Mouse (Mus musculus) lung, embryonic 14.5 days (tissue): ENCODE measurements around the gene 4632433K11Rik. TPM values are rescaled to one million over a fixed set of nuclear protein-coding genes. Genes with fewer than 3 reads are reported as not detected.

Experiments
- ATAC-seq: fragments of 200-750 bp; cut with Nextera tagmentation; 2 replicates; pipeline ENCODE4 v1.8.0; 2017; ENCODE audit warnings: mild to moderate bottlenecking, moderate TSS enrichment, moderate library complexity; ENCODE audit not compliant: insufficient read depth
- DNase-seq: peaks from one replicate; pipeline ENCODE4 v3.0.0-alpha.2; 2015
- H3K27ac ChIP-seq: fragments of 300-500 bp; sonication (generic); 2 replicates; pipeline ENCODE4 v1.5.1; 2014; ENCODE audit warnings: low read depth, mild to moderate bottlenecking, moderate library complexity
- H3K27me3 ChIP-seq: fragments of 300-500 bp; sonication (generic); 2 replicates; pipeline ENCODE4 v1.6.1; 2014; ENCODE audit warnings: low read length, control low read depth; ENCODE audit not compliant: insufficient read depth
- H3K36me3 ChIP-seq: fragments of 300-500 bp; sonication (generic); 2 replicates; pipeline ENCODE4 v1.6.1; 2014; ENCODE audit warnings: control low read depth; ENCODE audit not compliant: insufficient read depth
- H3K4me1 ChIP-seq: fragments of 300-500 bp; sonication (generic); 2 replicates; pipeline ENCODE4 v1.6.1; 2014; ENCODE audit warnings: antibody characterized with exemption, control low read depth; ENCODE audit not compliant: insufficient read depth
- H3K4me2 ChIP-seq: fragments of 300-500 bp; sonication (generic); 2 replicates; pipeline ENCODE4 v1.6.1; 2014; ENCODE audit warnings: mild to moderate bottlenecking
- H3K4me3 ChIP-seq: fragments of 300-500 bp; sonication (generic); 2 replicates; pipeline ENCODE4 v1.5.1; 2014; ENCODE audit warnings: low read depth, low read length
- H3K9ac ChIP-seq: fragments of 300-500 bp; sonication (generic); 2 replicates; pipeline ENCODE4 v1.6.1; 2014
- H3K9me3 ChIP-seq: fragments of 300-500 bp; sonication (generic); 2 replicates; pipeline ENCODE4 v1.6.1; 2016; ENCODE audit warnings: low read depth, low read length, control low read depth
- CTCF ChIP-seq: IDR thresholded peaks from 2 replicates; pipeline ENCODE4 v1.5.1; 2016; ENCODE audit warnings: antibody characterized with exemption, low read depth
- WGBS: fragments of 180-500 bp; shearing (Covaris S2); extraction: QIAGEN DNeasy Blood & Tissue Kit; methylation state at CpG from one replicate; pipeline ENCODE4 v1.1.7; 2014; 5-methylcytosine and 5-hydroxymethylcytosine counted together
- polyA plus RNA-seq: library from polyadenylated mRNA; unstranded; fragments of >200 nt; fragmentation: Nextera tagmentation; extraction: Ambion mirVana; gene quantifications from 2 replicates; pipeline ENCODE4 v1.2.1, GENCODE M21; 2014

The 4632433K11Rik gene
- polyA plus RNA-seq, 1 experiment from 2014 or later = not detected

GRCm38 (mm10) chr7:5080010-5080751, 46.3 kb downstream of the 4632433K11Rik start, which contains the start of gene Epn1:
Gene Epn1, plus strand, starts transcription at chr7:5080235.
- Histone ChIP-seq H3K9me3 (no peaks in the 10 kb centered on the region), H3K9ac (peak within 1 kb of the TSS; percentile 95), H3K4me1 (no peaks in the 10 kb centered on the region), H3K4me3 (peak within 1 kb of the TSS; percentile 98), H3K27me3 (no peaks in the 10 kb centered on the region), H3K27ac (peak within 1 kb of the TSS; percentile 95), H3K4me2 (peak within 1 kb of the TSS; percentile 87), H3K36me3 (peaks cover 62% of the 10 kb centered on the region)
- peak; percentile 98 for ATAC-seq
- TF ChIP-seq CTCF = no peak
- peak; percentile 99 for DNase-seq
- WGBS = under 1% methylated on average over 81 of the region's 81 CpGs

- no peaks in the 10 kb centered on the region for H3K9me3 ChIP-seq
- TF ChIP-seq CTCF = no peak
- peak overlapping the region; percentile 95 for H3K9ac ChIP-seq
- H3K36me3 ChIP-seq = peaks cover 63% of the 10 kb centered on the region
- peak overlapping the region; percentile 98 for H3K4me3 ChIP-seq
- H3K27me3 ChIP-seq = no peaks in the 10 kb centered on the region
- DNase-seq (no peak), ATAC-seq (no peak)
- no peaks in the 10 kb centered on the region for H3K4me1 ChIP-seq
- peak overlapping the region; percentile 87 for H3K4me2 ChIP-seq
- peak overlapping the region; percentile 95 for H3K27ac ChIP-seq
- 12% methylated on average over 6 of the region's 6 CpGs for WGBS
Measured at GRCm38 (mm10) chr7:5080815-5081214, 46.9 kb downstream of the 4632433K11Rik start.

- TF ChIP-seq CTCF = no peak
- 62% methylated on average over 6 of the region's 6 CpGs for WGBS
- peak overlapping the region; percentile 95 for H3K9ac ChIP-seq
- no peaks in the 10 kb centered on the region for H3K27me3 ChIP-seq
- no peak for DNase-seq
- H3K27ac ChIP-seq = peak overlapping the region; percentile 95; the same call in 1 of the 2 replicates
- peaks cover 64% of the 10 kb centered on the region for H3K36me3 ChIP-seq
- H3K4me3 ChIP-seq = peak overlapping the region; percentile 98
- H3K4me2 ChIP-seq = peak overlapping the region; percentile 87
- no peaks in the 10 kb centered on the region for H3K4me1 ChIP-seq
- no peaks in the 10 kb centered on the region for H3K9me3 ChIP-seq
- no peak for ATAC-seq
Measured at GRCm38 (mm10) chr7:5081241-5081640, 47.3 kb downstream of the 4632433K11Rik start.

GRCm38 (mm10) chr7:5081939-5082338, 48.0 kb downstream of the 4632433K11Rik start:
- ATAC-seq (no peak), DNase-seq (no peak)
- peak overlapping the region; percentile 87 for H3K4me2 ChIP-seq
- H3K36me3 ChIP-seq = peaks cover 62% of the 10 kb centered on the region
- no peaks in the 10 kb centered on the region for H3K9me3 ChIP-seq
- H3K4me1 ChIP-seq = no peaks in the 10 kb centered on the region
- 92% methylated on average over 2 of the region's 2 CpGs for WGBS
- H3K27ac ChIP-seq = no peak overlapping the region
- H3K9ac ChIP-seq = no peak overlapping the region
- H3K27me3 ChIP-seq = no peaks in the 10 kb centered on the region
- no peak for TF ChIP-seq CTCF
- H3K4me3 ChIP-seq = peak overlapping the region; percentile 98; the same call in 1 of the 2 replicates

- H3K4me3 ChIP-seq = no peak overlapping the region
- H3K9ac ChIP-seq = no peak overlapping the region
- H3K4me1 ChIP-seq = no peaks in the 10 kb centered on the region
- H3K36me3 ChIP-seq = peaks cover 63% of the 10 kb centered on the region
- TF ChIP-seq CTCF = no peak
- H3K27ac ChIP-seq = no peak overlapping the region
- H3K4me2 ChIP-seq = no peak overlapping the region
- H3K27me3 ChIP-seq = no peaks in the 10 kb centered on the region
- no peak for DNase-seq
- no peaks in the 10 kb centered on the region for H3K9me3 ChIP-seq
- no peak for ATAC-seq
- WGBS = 89% methylated on average over 18 of the region's 18 CpGs
Measured at GRCm38 (mm10) chr7:5083325-5084105, 49.6 kb downstream of the 4632433K11Rik start.

Other genes with a start within 250 kb of the 4632433K11Rik start
- 11.6 and 11.7 TPM in 2 replicates for gene Tmem238, start 244.5 kb upstream of the 4632433K11Rik start, polyA plus RNA-seq
- gene Rpl28, start 241.2 kb upstream of the 4632433K11Rik start, polyA plus RNA-seq = 294 and 337 TPM in 2 replicates
- gene Ube2s, start 221.5 kb upstream of the 4632433K11Rik start, polyA plus RNA-seq = 428 and 470 TPM in 2 replicates
- 1.1 and 1.3 TPM in 2 replicates for gene Shisa7, start 189.4 kb upstream of the 4632433K11Rik start, polyA plus RNA-seq
- gene Isoc2b, start 163.9 kb upstream of the 4632433K11Rik start, polyA plus RNA-seq = 5.8 and 6.1 TPM in 2 replicates
- gene Isoc2a, start 157.0 kb upstream of the 4632433K11Rik start, polyA plus RNA-seq = 0.88 and 0.91 TPM in 2 replicates
- not detected in 2 replicates for gene Gm36210, start 127.6 kb upstream of the 4632433K11Rik start, polyA plus RNA-seq
- gene Zfp628, start 118.9 kb upstream of the 4632433K11Rik start, polyA plus RNA-seq = 4.2 and 4.3 TPM in 2 replicates
- gene Nat14, start 112.1 kb upstream of the 4632433K11Rik start, polyA plus RNA-seq = 1.4 and 2.3 TPM in 2 replicates
- 2.1 and 2.2 TPM in 2 replicates for gene Ssc5d, start 108.3 kb upstream of the 4632433K11Rik start, polyA plus RNA-seq
- 0.13 and 0.46 TPM in 2 replicates for gene Sbk2, start 69.7 kb upstream of the 4632433K11Rik start, polyA plus RNA-seq
- gene Sbk3, start 63.0 kb upstream of the 4632433K11Rik start, polyA plus RNA-seq = 0.76 and 0.87 TPM in 2 replicates
- 35.1 and 35.9 TPM in 2 replicates for gene Zfp579, start 38.0 kb upstream of the 4632433K11Rik start, polyA plus RNA-seq
- gene Zfp524, start 19.7 kb upstream of the 4632433K11Rik start, polyA plus RNA-seq = 13.6 and 13.8 TPM in 2 replicates
- gene Fiz1, start 19.4 kb upstream of the 4632433K11Rik start, polyA plus RNA-seq = 41.9 and 46.4 TPM in 2 replicates
- 0.74 TPM in 1 of 2 replicates, not detected in the other for gene Gm44973, start 18.6 kb upstream of the 4632433K11Rik start, polyA plus RNA-seq
- gene Zfp865, start 13.7 kb upstream of the 4632433K11Rik start, polyA plus RNA-seq = 7.4 TPM in 2 replicates
- 5.6 and 6.0 TPM in 2 replicates for gene Ccdc106, start 13.6 kb upstream of the 4632433K11Rik start, polyA plus RNA-seq
- gene Zfp784, start 4.3 kb downstream of the 4632433K11Rik start, polyA plus RNA-seq = 4.2 and 4.6 TPM in 2 replicates
- 44.5 and 45.1 TPM in 2 replicates for gene Zfp580, start 17.4 kb downstream of the 4632433K11Rik start, polyA plus RNA-seq
- gene U2af2, start 28.0 kb downstream of the 4632433K11Rik start, polyA plus RNA-seq = 145 and 162 TPM in 2 replicates
- 76.0 and 77.9 TPM in 2 replicates for gene Epn1, start 46.1 kb downstream of the 4632433K11Rik start, polyA plus RNA-seq
- not detected in 2 replicates for gene Rfpl4, start 82.8 kb downstream of the 4632433K11Rik start, polyA plus RNA-seq
- gene Rasl2-9, start 91.8 kb downstream of the 4632433K11Rik start, polyA plus RNA-seq = 0.31 and 0.61 TPM in 2 replicates
- gene Vmn1r55, start 115.6 kb downstream of the 4632433K11Rik start, polyA plus RNA-seq = 0.03 TPM in 1 of 2 replicates, not detected in the other
- gene Vmn1r56, start 162.6 kb downstream of the 4632433K11Rik start, polyA plus RNA-seq = not detected in 2 replicates
- not detected in 2 replicates for gene Vmn1r57, start 184.4 kb downstream of the 4632433K11Rik start, polyA plus RNA-seq